Mouse (Mus musculus) neutrophil, adult 5-6 weeks (primary cell): ENCODE results near the gene Ptprs. TPM values are rescaled to one million over a fixed set of nuclear protein-coding genes. Genes with fewer than 3 reads are reported as not detected.

ENCODE experiments used
- ATAC-seq: fragments of 151-379, 151-347 bp; 2 replicates; pipeline ENCODE4 v1.8.0; 2017; ENCODE audit warnings: mild to moderate bottlenecking, moderate TSS enrichment; ENCODE audit not compliant: insufficient number of reproducible peaks, poor library complexity, low FRiP score, severe bottlenecking; ENCODE audit errors: extremely low read depth
- total RNA-seq: library from RNA; stranded (forward); fragments of 200-1000 nt; gene quantifications from 2 replicates; pipeline ENCODE4 v1.2.3, GENCODE M21; 2017

The Ptprs gene
- total RNA-seq, 1 experiment from 2014 or later: 6.4 TPM

GRCm38 (mm10) chr17:56405341-56405740, 70.9 kb downstream of the Ptprs start:
- no peak for ATAC-seq

GRCm38 (mm10) chr17:56401051-56401521, 75.2 kb downstream of the Ptprs start:
- ATAC-seq: no peak

GRCm38 (mm10) chr17:56400221-56400620, 76.1 kb downstream of the Ptprs start:
- no peak for ATAC-seq

- ATAC-seq: no peak
Observed at GRCm38 (mm10) chr17:56396051-56396450, 80.2 kb downstream of the Ptprs start.

GRCm38 (mm10) chr17:56393889-56394288, 82.4 kb downstream of the Ptprs start:
- ATAC-seq: no peak

- no peak for ATAC-seq
Observed at GRCm38 (mm10) chr17:56393238-56393637, 83.0 kb downstream of the Ptprs start.

- no peak for ATAC-seq
Observed at GRCm38 (mm10) chr17:56387612-56388011, 88.7 kb downstream of the Ptprs start.

- no peak for ATAC-seq
Observed at GRCm38 (mm10) chr17:56384903-56385302, 91.4 kb downstream of the Ptprs start.

GRCm38 (mm10) chr17:56382997-56383396, 93.3 kb downstream of the Ptprs start:
- no peak for ATAC-seq

GRCm38 (mm10) chr17:56381183-56381582, 95.1 kb downstream of the Ptprs start:
- no peak for ATAC-seq

GRCm38 (mm10) chr17:56380286-56380685, 96.0 kb downstream of the Ptprs start:
- no peak for ATAC-seq

GRCm38 (mm10) chr17:56379281-56379834, 96.9 kb downstream of the Ptprs start:
- ATAC-seq: no peak

GRCm38 (mm10) chr17:56374851-56375250, 101.4 kb downstream of the Ptprs start:
- ATAC-seq: no peak

GRCm38 (mm10) chr17:56373136-56374034, 102.9 kb downstream of the Ptprs start:
- no peak for ATAC-seq

- no peak for ATAC-seq
Observed at GRCm38 (mm10) chr17:56372109-56372508, 104.2 kb downstream of the Ptprs start.

- no peak for ATAC-seq
Observed at GRCm38 (mm10) chr17:56371029-56371660, 105.1 kb downstream of the Ptprs start.

GRCm38 (mm10) chr17:56370090-56370489, 106.2 kb downstream of the Ptprs start:
- no peak for ATAC-seq

- no peak for ATAC-seq
Observed at GRCm38 (mm10) chr17:56368291-56368790, 107.9 kb downstream of the Ptprs start.

GRCm38 (mm10) chr17:56365791-56366673, 110.3 kb downstream of the Ptprs start:
- no peak for ATAC-seq
